Mouse (Mus musculus) cerebellum, adult 8-10 months (tissue): ENCODE results near the gene Krt17.
"Not testable (repeated sequence)": the region's sequence is repeated elsewhere in the genome, so short reads cannot be mapped to it uniquely, and the experiment has no call there.

Experiments used
- DNase-seq: peaks from one replicate; pipeline ENCODE4 v3.0.0; 2022

Gene Krt17

DNA sequence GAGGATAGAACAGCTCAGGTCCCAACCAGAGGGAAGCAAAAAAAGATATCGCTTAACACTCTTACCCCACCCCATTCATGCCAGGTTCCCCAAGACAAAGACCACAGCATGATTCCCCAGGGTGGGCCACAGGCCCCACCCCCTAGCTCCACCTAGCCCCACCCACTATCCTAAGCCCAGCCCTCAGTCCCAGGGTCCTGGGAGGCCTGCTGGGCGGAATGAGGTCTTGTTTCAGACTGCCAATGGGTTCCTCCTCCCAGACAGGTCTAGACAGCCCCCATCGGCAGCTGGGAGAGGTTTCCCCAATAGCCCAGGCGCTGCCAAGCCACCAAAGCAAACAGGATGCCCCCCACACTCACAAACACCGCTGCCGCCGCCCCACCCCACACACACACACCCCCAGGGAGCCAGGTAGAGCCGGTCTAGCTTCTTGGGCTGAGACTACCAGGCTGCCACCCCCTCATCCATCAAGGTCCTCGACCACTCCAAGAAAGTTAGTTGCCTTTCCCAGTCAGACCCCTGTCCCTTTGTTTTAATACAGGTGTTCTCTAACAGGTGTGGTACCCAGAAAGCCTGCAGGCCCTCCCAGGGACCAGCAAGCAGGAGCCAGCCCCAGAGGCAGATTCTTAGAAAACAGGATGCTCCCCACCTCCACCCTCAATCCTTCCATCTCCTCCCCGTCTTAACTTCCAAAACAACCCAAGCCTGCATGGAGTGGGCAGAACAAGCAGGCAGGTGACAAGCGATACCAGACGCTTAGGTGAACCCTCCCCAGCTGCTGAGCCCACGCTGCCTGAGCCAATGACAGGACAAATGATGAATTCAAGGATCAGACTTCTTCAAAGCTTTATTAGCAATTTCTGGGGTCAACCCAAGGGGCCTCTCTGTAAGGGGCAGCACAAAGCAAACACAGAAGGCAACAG is 1.5 kb upstream of the Krt17 start:
- DNase-seq: no peak

DNA sequence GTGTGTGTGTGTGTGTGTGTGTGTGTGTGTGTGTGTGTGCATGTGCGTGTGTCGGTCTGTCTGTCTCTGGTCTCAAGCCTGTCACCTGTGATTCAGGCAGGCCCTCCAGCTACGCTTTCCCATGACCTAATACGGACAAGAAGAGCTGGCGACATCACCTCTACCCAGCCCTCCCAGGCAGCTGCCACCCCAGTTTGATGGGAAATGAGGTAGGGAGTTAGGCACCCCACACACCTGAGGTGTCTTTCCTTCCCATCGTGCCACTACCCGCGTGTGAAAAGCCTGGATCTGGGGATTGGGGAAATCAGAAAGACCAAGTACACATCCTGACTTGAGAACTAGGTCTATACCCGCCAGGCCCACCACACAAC is 391 bp upstream of the Krt17 start:
- DNase-seq: no peak

DNA sequence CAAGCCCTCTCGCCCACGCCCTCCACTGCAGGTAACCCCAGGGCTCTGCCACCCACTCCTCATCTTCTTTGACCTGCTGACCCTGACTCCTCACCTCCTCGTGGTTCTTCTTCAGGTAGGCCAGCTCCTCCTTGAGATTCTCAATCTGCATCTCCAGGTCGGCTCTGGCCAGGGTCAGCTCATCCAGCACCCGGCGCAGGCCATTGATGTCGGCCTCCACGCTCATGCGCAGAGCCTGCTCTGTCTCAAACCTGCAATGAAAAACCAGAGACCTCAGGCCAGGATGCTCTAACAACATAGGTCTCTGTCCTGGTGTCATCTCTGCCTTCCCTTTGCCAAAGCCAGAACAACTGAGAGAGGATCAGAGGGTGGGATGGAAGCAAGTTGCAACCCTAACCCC is 1.8 kb downstream of the Krt17 start:
- DNase-seq: no peak

DNA sequence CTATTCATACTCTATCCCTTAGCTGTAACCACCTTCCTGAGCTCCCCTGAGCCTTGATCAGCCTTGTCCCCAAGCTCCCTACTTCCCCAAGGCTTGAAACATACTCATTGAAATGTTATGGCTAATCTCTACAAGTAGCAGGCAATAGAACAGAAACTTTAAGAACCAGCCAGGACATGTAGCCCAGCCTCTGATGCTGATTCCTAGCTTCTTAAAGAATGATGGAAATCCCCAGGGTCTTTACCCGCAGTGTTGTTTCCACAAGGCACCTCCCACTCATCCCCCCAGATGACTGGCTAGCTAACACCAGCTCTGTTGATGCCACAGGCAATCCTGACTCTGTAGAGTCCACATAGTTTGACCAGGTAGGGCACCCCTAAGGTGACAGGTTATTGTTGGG is 2.9 kb downstream of the Krt17 start:
- DNase-seq: no peak

DNA sequence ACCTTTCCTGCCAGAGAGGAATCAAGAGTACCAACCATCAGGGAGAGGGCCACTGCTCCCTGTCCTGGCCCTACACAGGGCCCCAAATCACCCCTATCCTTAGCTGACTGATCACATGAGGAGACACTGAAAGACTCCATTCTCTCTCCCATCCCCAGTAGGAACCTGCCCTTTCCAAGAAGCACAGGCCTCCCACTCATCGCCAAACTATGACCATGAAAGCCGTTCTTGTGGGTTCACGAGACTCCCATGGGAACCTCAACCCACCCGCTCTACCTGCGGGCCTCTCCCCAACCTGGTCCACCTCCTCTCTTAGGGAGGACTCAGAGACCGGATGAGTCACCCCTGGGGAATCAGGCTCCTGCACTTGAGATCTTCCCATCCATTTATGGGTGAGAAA is 5.3 kb downstream of the Krt17 start:
- no peak for DNase-seq

DNA sequence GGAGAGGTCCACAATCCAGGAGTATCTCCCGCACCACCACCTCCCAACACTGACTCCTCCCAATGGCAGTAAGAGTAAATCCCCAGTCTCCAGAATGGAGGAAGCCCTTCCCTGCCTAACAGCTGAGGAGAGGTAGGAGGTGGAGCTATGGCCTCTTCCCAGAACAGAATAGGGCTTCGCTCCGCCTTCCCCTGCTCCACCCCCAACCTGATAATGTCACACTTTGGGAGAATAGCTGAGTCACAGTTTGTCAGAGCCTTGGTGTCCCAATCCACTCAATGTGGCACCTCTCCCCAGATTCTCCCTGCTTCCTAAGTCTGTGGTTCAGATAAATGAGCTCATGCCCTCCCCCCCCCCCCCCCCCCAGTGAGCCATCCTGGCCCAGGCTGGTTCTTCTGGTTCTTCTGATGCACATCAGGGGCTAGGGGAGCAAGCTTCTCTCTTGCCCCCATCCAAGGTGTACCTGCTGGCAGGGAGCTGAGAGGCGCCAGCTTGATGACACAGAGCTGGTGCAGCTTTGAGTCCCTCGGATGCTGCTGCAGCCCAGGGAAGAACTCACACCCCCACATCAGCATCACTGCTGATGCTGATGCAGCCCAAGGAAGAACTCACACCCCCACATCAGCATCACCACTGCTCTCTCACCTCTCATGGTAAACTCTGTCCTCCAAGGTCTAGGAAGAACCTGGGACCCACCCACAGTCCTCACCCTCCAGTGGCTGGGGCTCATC is 6.3 kb downstream of the Krt17 start:
- no peak for DNase-seq

DNA sequence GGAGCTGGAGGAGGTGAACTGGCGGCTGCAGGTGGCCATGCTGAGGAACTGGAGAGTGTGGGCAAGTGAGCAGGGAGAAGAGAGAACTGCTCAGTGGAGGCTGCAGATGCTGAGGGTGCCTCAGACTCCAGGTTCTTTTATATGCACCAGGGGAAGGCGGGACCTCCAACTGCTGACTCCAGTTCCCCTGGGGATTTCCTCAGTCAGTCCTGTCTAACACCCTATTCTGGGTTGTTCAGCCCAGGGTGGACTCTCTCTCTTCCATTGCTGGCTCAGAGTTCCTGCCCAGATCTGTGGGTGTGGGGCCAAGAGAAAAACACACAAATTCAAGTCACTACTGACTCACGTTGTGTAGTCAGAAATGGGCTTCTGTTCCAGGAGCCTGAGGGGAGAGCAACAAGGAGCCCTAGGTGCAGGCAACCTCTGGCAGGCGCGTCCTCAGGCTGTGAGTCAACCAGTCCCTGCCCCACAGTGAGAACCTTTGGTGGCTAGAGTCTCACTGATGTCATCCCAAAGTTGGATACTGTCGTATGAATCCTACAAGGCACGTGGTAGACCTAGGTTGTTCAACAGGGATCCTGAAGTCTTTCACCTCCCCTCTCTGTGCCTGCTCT is 11.9 kb downstream of the Krt17 start, which contains the start of gene Krt16:
TSS of gene Krt16 (minus strand) at position 51 of the 614 bp plus-strand sequence.
- DNase-seq: no peak

DNA sequence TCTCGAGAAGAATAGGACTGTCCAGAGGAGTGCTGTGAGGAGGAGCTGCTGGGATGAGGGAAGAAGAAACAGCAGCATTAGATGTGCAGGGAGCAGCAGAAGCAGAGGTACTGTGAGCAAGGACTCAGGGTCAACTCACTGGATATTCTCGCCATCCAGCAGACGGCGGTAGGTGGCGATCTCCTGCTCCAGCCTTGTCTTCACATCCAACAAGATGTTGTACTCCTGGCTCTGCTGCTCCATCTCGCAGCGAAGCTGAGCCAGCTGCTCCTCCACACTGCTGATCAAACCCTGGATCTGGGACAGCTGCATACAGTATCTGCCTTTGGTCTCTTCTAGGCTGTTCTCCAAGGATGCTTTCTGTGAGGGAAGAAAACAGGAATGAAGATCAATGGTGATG is 14.4 kb downstream of the Krt17 start:
- not testable (repeated sequence) for DNase-seq

DNA sequence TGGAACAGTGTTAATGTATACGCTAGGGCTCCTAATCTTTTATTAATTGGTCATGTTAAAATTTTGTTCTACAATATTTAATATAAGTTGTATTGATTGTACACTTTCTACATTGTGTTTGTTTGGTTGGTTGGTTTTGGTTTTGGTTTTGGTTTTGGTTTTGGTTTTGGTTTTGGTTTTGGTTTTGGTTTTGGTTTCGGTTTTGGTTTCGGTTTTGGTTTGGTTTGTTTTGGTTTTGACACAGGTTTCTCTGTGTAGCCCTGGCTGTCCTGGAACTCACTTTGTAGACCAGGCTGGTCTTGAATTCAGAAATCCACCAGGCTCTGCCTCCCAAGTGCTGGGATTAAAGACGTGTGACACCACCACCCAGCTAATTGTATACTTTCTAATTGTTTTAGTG is 20.6 kb downstream of the Krt17 start:
- not testable (repeated sequence) for DNase-seq

DNA sequence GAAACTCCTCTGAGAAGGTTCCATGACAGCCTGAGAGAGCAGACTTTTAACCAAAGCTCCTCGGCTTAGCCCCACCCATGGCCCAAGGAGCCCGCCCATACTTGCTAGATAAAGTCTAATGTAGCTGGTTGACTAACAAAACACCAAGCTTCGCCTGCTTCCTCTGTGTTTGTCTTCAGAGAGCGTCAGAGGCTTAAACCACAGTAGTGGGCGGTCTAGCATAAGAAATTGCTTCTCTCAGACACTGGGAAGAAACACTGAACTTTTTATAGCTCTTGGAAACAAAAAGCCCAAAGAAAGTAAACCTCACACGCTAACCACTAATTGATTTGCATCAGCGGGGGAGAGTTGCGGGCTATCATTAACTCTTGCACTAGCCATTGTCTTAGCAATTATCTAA is 39.1 kb downstream of the Krt17 start:
- no peak for DNase-seq

DNA sequence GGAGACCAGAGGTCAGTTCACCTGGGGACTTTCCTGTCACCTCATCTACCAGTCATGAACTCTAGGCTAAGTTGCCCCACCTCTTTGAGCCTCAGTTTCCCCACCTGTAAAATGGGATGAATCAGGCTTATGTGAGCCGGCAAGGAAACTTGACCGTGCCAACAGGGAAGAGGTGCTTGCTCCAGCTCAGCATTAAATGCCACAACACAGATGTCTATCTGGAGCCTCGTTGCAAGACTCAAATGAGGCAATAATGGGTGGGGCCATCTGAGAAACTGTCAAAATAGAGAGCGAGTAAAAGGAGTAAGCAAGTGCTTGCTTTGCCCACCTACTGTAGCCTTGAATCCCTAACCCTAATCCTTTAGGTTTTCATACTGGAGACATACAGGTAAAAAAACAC is 41.5 kb downstream of the Krt17 start:
- DNase-seq: no peak

DNA sequence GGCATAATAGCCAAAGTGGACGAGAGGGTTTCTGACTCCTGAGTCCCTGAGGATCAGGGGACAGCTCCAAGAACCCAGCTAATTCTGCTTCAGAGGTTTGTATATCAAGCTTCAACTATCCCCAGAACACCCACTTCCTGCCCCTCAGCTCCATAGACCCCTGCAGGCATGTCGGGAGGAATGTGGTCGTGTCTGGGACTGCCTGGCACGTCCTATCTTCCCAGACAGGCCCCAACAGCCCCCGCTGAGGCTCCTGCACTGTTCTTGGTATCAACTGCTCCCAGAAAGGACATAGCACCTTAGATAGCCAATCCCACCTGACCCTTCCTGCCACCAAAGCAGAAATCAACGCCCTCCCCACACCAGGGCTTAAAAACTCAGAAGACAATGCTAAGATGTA is 52.3 kb downstream of the Krt17 start:
- DNase-seq: no peak

DNA sequence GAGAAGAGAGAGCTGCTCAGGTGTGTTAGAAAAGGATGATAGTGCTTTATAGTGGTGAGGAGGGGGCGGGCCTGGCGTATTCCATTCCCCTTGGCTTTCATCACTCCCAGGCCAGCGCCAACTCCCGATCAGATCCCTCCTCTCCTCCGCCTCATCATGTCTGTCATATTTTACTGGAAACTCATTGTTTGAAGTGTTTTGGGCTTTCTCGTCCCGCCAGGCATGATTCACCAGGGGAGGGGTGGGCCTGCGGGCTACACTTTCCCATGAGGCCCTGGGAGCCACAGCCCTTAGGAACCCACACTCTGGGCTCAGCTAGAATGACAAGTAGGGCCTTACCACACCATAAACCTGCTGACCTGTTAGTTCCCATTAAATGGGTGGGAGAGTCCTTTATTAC is 53.3 kb downstream of the Krt17 start, which contains the start of gene Krt14:
TSS of gene Krt14 (minus strand) at position 51 of the 400 bp plus-strand sequence.
- no peak for DNase-seq
